Mouse (Mus musculus) erythroblast, embryonic 14.5 days (primary cell): ENCODE data around the gene Shank2.

Source experiments
- GATA1 ChIP-seq: IDR thresholded peaks from 2 replicates; pipeline ENCODE4 v1.6.1; 2012; ENCODE audit warnings: low read length, inconsistent platforms, mixed read lengths
- TAL1 ChIP-seq: IDR thresholded peaks from 3 replicates; pipeline ENCODE4 v1.6.1; 2012; ENCODE audit warnings: low read length, inconsistent platforms, mixed read lengths

GRCm38 (mm10) chr7:143956575-143957295, 45.0 kb upstream of the Shank2 start:
- TF ChIP-seq GATA1, result no peak
- no peak for TF ChIP-seq TAL1
